Mouse (Mus musculus) embryonic facial prominence, embryonic 13.5 days (tissue): ENCODE results near the gene Wdtc1. TPM values are rescaled to one million over a fixed set of nuclear protein-coding genes. Genes with fewer than 3 reads are reported as not detected.

ENCODE experiments used
- ATAC-seq: fragments of 200-750 bp; cut with Nextera tagmentation; 2 replicates; pipeline ENCODE4 v1.8.0; 2017; ENCODE audit warnings: low read depth; ENCODE audit not compliant: insufficient number of reproducible peaks, insufficient read depth, low FRiP score, low TSS enrichment
- H3K27ac ChIP-seq: fragments of 300-500 bp; sonication (generic); 2 replicates; pipeline ENCODE4 v1.5.1; 2015; ENCODE audit warnings: moderate library complexity, mild to moderate bottlenecking, inconsistent platforms
- H3K27me3 ChIP-seq: fragments of 300-500 bp; sonication (generic); 2 replicates; pipeline ENCODE4 v1.6.1; 2015; ENCODE audit warnings: mild to moderate bottlenecking, inconsistent platforms
- H3K36me3 ChIP-seq: fragments of 300-500 bp; sonication (generic); 2 replicates; pipeline ENCODE4 v1.6.1; 2015; ENCODE audit warnings: mild to moderate bottlenecking, inconsistent platforms
- H3K4me1 ChIP-seq: fragments of 300-500 bp; sonication (generic); 2 replicates; pipeline ENCODE4 v1.6.1; 2015; ENCODE audit warnings: inconsistent platforms
- H3K4me2 ChIP-seq: fragments of 300-500 bp; sonication (generic); 2 replicates; pipeline ENCODE4 v1.6.1; 2015; ENCODE audit warnings: moderate library complexity, mild to moderate bottlenecking, inconsistent platforms
- H3K4me3 ChIP-seq: fragments of 300-500 bp; sonication (generic); 2 replicates; pipeline ENCODE4 v1.5.1; 2015; ENCODE audit warnings: mild to moderate bottlenecking, inconsistent platforms
- H3K9ac ChIP-seq: fragments of 300-500 bp; sonication (generic); 2 replicates; pipeline ENCODE4 v1.6.1; 2015; ENCODE audit warnings: mild to moderate bottlenecking, inconsistent platforms
- H3K9me3 ChIP-seq: fragments of 300-500 bp; sonication (generic); 2 replicates; pipeline ENCODE4 v1.6.1; 2016; ENCODE audit warnings: inconsistent platforms
- WGBS: fragments of 180-500 bp; shearing (Covaris S2); methylation state at CpG from one replicate; pipeline ENCODE4 v1.1.7; 2015; ENCODE audit warnings: mixed read lengths; 5-methylcytosine and 5-hydroxymethylcytosine counted together
- polyA plus RNA-seq: library from polyadenylated mRNA; unstranded; fragments of >200 nt; fragmentation: Nextera tagmentation; extraction: Ambion mirVana; gene quantifications from 2 replicates; pipeline ENCODE4 v1.2.1, GENCODE M21; 2015

Wdtc1 gene
- polyA plus RNA-seq, 1 experiment from 2014 or later: 13.9 TPM

GRCm38 (mm10) chr4:133261641-133262374, 91.5 kb downstream of the Wdtc1 start:
- 0 out of 2 replicates have a peak overlapping the region, but pooled peaks have one; percentile 32 for H3K9ac ChIP-seq
- H3K27ac ChIP-seq: peak overlapping the region; percentile 12
- no peaks in the 10 kb centered on the region for H3K9me3 ChIP-seq
- peak overlapping the region; percentile 29 for H3K4me2 ChIP-seq
- peaks cover 38% of the 10 kb centered on the region for H3K36me3 ChIP-seq
- H3K27me3 ChIP-seq: peaks cover 12% of the 10 kb centered on the region
- 37% methylated on average over 10 of the region's 10 CpGs for WGBS
- no peak overlapping the region for H3K4me3 ChIP-seq
- H3K4me1 ChIP-seq: peaks cover 3% of the 10 kb centered on the region; the same call in 1 of the 2 replicates
- no peak for ATAC-seq

- no peak for ATAC-seq
Measured at GRCm38 (mm10) chr4:133257798-133258408, 95.4 kb downstream of the Wdtc1 start.

GRCm38 (mm10) chr4:133257230-133257629, 96.1 kb downstream of the Wdtc1 start:
- Histone ChIP-seq H3K27ac (no peak overlapping the region), H3K9me3 (no peaks in the 10 kb centered on the region), H3K4me3 (0 out of 2 replicates have a peak overlapping the region, but pooled peaks have one; percentile 0), H3K9ac (no peak overlapping the region), H3K4me2 (peak overlapping the region; percentile 17), H3K27me3 (peaks cover 53% of the 10 kb centered on the region), H3K4me1 (peaks cover 6% of the 10 kb centered on the region; the same call in 1 of the 2 replicates), H3K36me3 (no peaks in the 10 kb centered on the region)
- WGBS: 26% methylated on average over 11 of the region's 12 CpGs
- no peak for ATAC-seq

More at GRCm38 (mm10) chr4:133257798-133258408, 95.4 kb downstream of the Wdtc1 start:
- Histone ChIP-seq H3K4me2 (no peak overlapping the region), H3K27me3 (peaks cover 46% of the 10 kb centered on the region), H3K27ac (no peak overlapping the region), H3K4me3 (no peak overlapping the region), H3K9ac (no peak overlapping the region), H3K36me3 (peaks cover under 1% of the 10 kb centered on the region; the same call in 1 of the 2 replicates), H3K9me3 (no peaks in the 10 kb centered on the region), H3K4me1 (peaks cover 6% of the 10 kb centered on the region; the same call in 1 of the 2 replicates)
- WGBS: 69% methylated on average over 12 of the region's 12 CpGs

- H3K27ac ChIP-seq: no peak overlapping the region
- H3K4me1 ChIP-seq: peaks cover 6% of the 10 kb centered on the region; the same call in 1 of the 2 replicates
- peak overlapping the region; percentile 17 for H3K4me2 ChIP-seq
- WGBS: 17% methylated on average over 24 of the region's 24 CpGs
- peaks cover 57% of the 10 kb centered on the region for H3K27me3 ChIP-seq
- H3K9me3 ChIP-seq: no peaks in the 10 kb centered on the region
- no peaks in the 10 kb centered on the region for H3K36me3 ChIP-seq
- H3K9ac ChIP-seq: no peak overlapping the region
- 0 out of 2 replicates have a peak overlapping the region, but pooled peaks have one; percentile 0 for H3K4me3 ChIP-seq
- ATAC-seq: no peak
Measured at GRCm38 (mm10) chr4:133256820-133257219, 96.5 kb downstream of the Wdtc1 start.

- peaks cover 20% of the 10 kb centered on the region for H3K4me1 ChIP-seq
- H3K4me3 ChIP-seq: no peak overlapping the region
- no peaks in the 10 kb centered on the region for H3K9me3 ChIP-seq
- H3K36me3 ChIP-seq: no peaks in the 10 kb centered on the region
- no peak overlapping the region for H3K9ac ChIP-seq
- no peak for ATAC-seq
- H3K27me3 ChIP-seq: peaks cover 71% of the 10 kb centered on the region
- WGBS: 59% methylated on average over 6 of the region's 6 CpGs
- no peak overlapping the region for H3K4me2 ChIP-seq
- no peak overlapping the region for H3K27ac ChIP-seq
Measured at GRCm38 (mm10) chr4:133255392-133255791, 97.9 kb downstream of the Wdtc1 start.

GRCm38 (mm10) chr4:133253412-133253811, 99.9 kb downstream of the Wdtc1 start:
- Histone ChIP-seq H3K4me2 (no peak overlapping the region), H3K9ac (no peak overlapping the region), H3K9me3 (no peaks in the 10 kb centered on the region), H3K4me1 (peaks cover 20% of the 10 kb centered on the region), H3K27ac (no peak overlapping the region), H3K27me3 (peaks cover 87% of the 10 kb centered on the region), H3K4me3 (no peak overlapping the region), H3K36me3 (no peaks in the 10 kb centered on the region)
- 83% methylated on average over 12 of the region's 12 CpGs for WGBS
- no peak for ATAC-seq

GRCm38 (mm10) chr4:133252089-133252488, 101.2 kb downstream of the Wdtc1 start:
- Histone ChIP-seq H3K4me1 (peaks cover 20% of the 10 kb centered on the region), H3K9ac (0 out of 2 replicates have a peak overlapping the region, but pooled peaks have one; percentile 11), H3K27me3 (peaks cover 91% of the 10 kb centered on the region), H3K27ac (no peak overlapping the region), H3K4me2 (peak overlapping the region; percentile 64), H3K9me3 (no peaks in the 10 kb centered on the region), H3K36me3 (no peaks in the 10 kb centered on the region), H3K4me3 (no peak overlapping the region)
- 25% methylated on average over 4 of the region's 4 CpGs for WGBS
- no peak for ATAC-seq

GRCm38 (mm10) chr4:133251214-133251613, 102.1 kb downstream of the Wdtc1 start:
- H3K36me3 ChIP-seq: no peaks in the 10 kb centered on the region
- no peak for ATAC-seq
- peak overlapping the region; percentile 61 for H3K9ac ChIP-seq
- peaks cover 91% of the 10 kb centered on the region for H3K27me3 ChIP-seq
- H3K4me3 ChIP-seq: peak overlapping the region; percentile 41
- peak overlapping the region; percentile 64 for H3K4me2 ChIP-seq
- 1% methylated on average over 31 of the region's 31 CpGs for WGBS
- peaks cover 14% of the 10 kb centered on the region for H3K4me1 ChIP-seq
- H3K9me3 ChIP-seq: no peaks in the 10 kb centered on the region
- H3K27ac ChIP-seq: no peak overlapping the region

GRCm38 (mm10) chr4:133250609-133251008, 102.7 kb downstream of the Wdtc1 start:
- H3K9me3 ChIP-seq: no peaks in the 10 kb centered on the region
- H3K36me3 ChIP-seq: no peaks in the 10 kb centered on the region
- WGBS: under 1% methylated on average over 22 of the region's 22 CpGs
- H3K4me1 ChIP-seq: peaks cover 14% of the 10 kb centered on the region
- H3K4me3 ChIP-seq: peak overlapping the region; percentile 41
- H3K27ac ChIP-seq: no peak overlapping the region
- peak overlapping the region; percentile 61 for H3K9ac ChIP-seq
- peaks cover 91% of the 10 kb centered on the region for H3K27me3 ChIP-seq
- peak overlapping the region; percentile 64 for H3K4me2 ChIP-seq
- ATAC-seq: no peak

GRCm38 (mm10) chr4:133247806-133248449, 105.4 kb downstream of the Wdtc1 start:
- H3K36me3 ChIP-seq: no peaks in the 10 kb centered on the region

GRCm38 (mm10) chr4:133247072-133247471, 106.2 kb downstream of the Wdtc1 start:
- Histone ChIP-seq H3K27me3 (peaks cover 94% of the 10 kb centered on the region), H3K36me3 (no peaks in the 10 kb centered on the region), H3K9ac (0 out of 2 replicates have a peak overlapping the region, but pooled peaks have one; percentile 12), H3K4me3 (no peak overlapping the region), H3K4me1 (peaks cover 14% of the 10 kb centered on the region), H3K27ac (no peak overlapping the region), H3K9me3 (no peaks in the 10 kb centered on the region), H3K4me2 (no peak overlapping the region)
- 30% methylated on average over 15 of the region's 15 CpGs for WGBS
- no peak for ATAC-seq

More at GRCm38 (mm10) chr4:133247806-133248449, 105.4 kb downstream of the Wdtc1 start:
- no peak overlapping the region for H3K27ac ChIP-seq
- peaks cover 14% of the 10 kb centered on the region for H3K4me1 ChIP-seq
- H3K4me2 ChIP-seq: no peak overlapping the region
- no peak overlapping the region for H3K9ac ChIP-seq
- H3K9me3 ChIP-seq: no peaks in the 10 kb centered on the region
- WGBS: 72% methylated on average over 13 of the region's 13 CpGs
- peaks cover 94% of the 10 kb centered on the region for H3K27me3 ChIP-seq
- no peak overlapping the region for H3K4me3 ChIP-seq
- no peak for ATAC-seq
